Mouse (Mus musculus) CD4-positive, CD25-positive, alpha-beta regulatory T cell, adult 4 months (primary cell): ENCODE data around the gene Oas1a. TPM values are rescaled to one million over a fixed set of nuclear protein-coding genes. Genes with fewer than 3 reads are reported as not detected.
"Not testable (repeated sequence)": the region's sequence is repeated elsewhere in the genome, so short reads cannot be mapped to it uniquely, and the experiment has no call there.

ENCODE experiments used
- ATAC-seq: one replicate; pipeline ENCODE4 v1.8.0; 2017
- polyA plus RNA-seq, 2 experiments: library from polyadenylated mRNA; unstranded; fragments of 100-300 nt; shearing (Covaris generic); gene quantifications; one replicate each; pipeline ENCODE4 v1.2.1; 2017

Oas1a gene
- polyA plus RNA-seq = 10 to 100 TPM; 44.7 to 54.6 TPM

GRCm38 (mm10) chr5:120906791-120907733, at the start of gene Oas1a:
Gene Oas1a, minus strand, starts transcription at chr5:120907521.
- ATAC-seq = peak; percentile 45

GRCm38 (mm10) chr5:120953974-120954373, 46.7 kb upstream of the Oas1a start:
- ATAC-seq = no peak

- no peak for ATAC-seq
These were observed 45.0 kb upstream of the Oas1a start for GRCm38 (mm10) chr5:120952242-120952770.

GRCm38 (mm10) chr5:120942076-120942475, 34.8 kb upstream of the Oas1a start:
- no peak for ATAC-seq

GRCm38 (mm10) chr5:120938586-120938985, 31.3 kb upstream of the Oas1a start:
- no peak for ATAC-seq

- no peak for ATAC-seq
These were observed 30.5 kb upstream of the Oas1a start for GRCm38 (mm10) chr5:120937841-120938240.

- ATAC-seq = no peak
These were observed 26.6 kb upstream of the Oas1a start for GRCm38 (mm10) chr5:120933966-120934365.

- no peak for ATAC-seq
These were observed 19.7 kb upstream of the Oas1a start for GRCm38 (mm10) chr5:120927036-120927435.

GRCm38 (mm10) chr5:120926311-120926710, 19.0 kb upstream of the Oas1a start:
- not testable (repeated sequence) for ATAC-seq

GRCm38 (mm10) chr5:120924520-120924919, 17.2 kb upstream of the Oas1a start:
- ATAC-seq = not testable (repeated sequence)

- no peak for ATAC-seq
These were observed 16.6 kb upstream of the Oas1a start for GRCm38 (mm10) chr5:120923969-120924368.

- no peak for ATAC-seq
These were observed 13.0 kb upstream of the Oas1a start for GRCm38 (mm10) chr5:120920296-120920695.

GRCm38 (mm10) chr5:120919156-120919935, 12.0 kb upstream of the Oas1a start:
- not testable (repeated sequence) for ATAC-seq

- ATAC-seq = not testable (repeated sequence)
These were observed 6.9 kb upstream of the Oas1a start, which contains the start of gene Oas1d for GRCm38 (mm10) chr5:120914204-120914603. Gene Oas1d, plus strand, starts transcription at chr5:120914536.

GRCm38 (mm10) chr5:120908196-120908920, 1.0 kb upstream of the Oas1a start:
- ATAC-seq = no peak

- ATAC-seq = no peak
These were observed 5.3 kb downstream of the Oas1a start for GRCm38 (mm10) chr5:120902056-120902455.

- ATAC-seq = no peak
These were observed 6.7 kb downstream of the Oas1a start for GRCm38 (mm10) chr5:120900666-120901065.

- no peak for ATAC-seq
These were observed 8.6 kb downstream of the Oas1a start for GRCm38 (mm10) chr5:120898726-120899125.

- ATAC-seq = no peak
These were observed 9.0 kb downstream of the Oas1a start for GRCm38 (mm10) chr5:120898307-120898706.

GRCm38 (mm10) chr5:120895231-120895900, 12.0 kb downstream of the Oas1a start:
- no peak for ATAC-seq

GRCm38 (mm10) chr5:120894692-120895091, 12.6 kb downstream of the Oas1a start:
- ATAC-seq = not testable (repeated sequence)

GRCm38 (mm10) chr5:120893866-120894265, 13.5 kb downstream of the Oas1a start:
- ATAC-seq = not testable (repeated sequence)
